Mouse (Mus musculus) layer of hippocampus, adult 18-20 months (tissue): ENCODE measurements around the gene Olfr734. TPM values are rescaled to one million over a fixed set of nuclear protein-coding genes. Genes with fewer than 3 reads are reported as not detected.

Source experiments
- DNase-seq, 2 experiments: peaks; one replicate each; pipeline ENCODE4 v3.0.0; 2022; ENCODE audit warnings: low spot score in 2 of 2
- long read RNA-seq: library from polyadenylated mRNA; stranded (forward); transcript quantifications from one replicate; pipeline ENCODE4 v2.0.0, GENCODE M21; 2021
- total RNA-seq, 2 experiments: library from RNA; stranded (reverse); gene quantifications; 2 replicates each; pipeline ENCODE4 v1.2.3; 2021

Olfr734 gene
- total RNA-seq = not detected
- long read RNA-seq = 0 reads

GRCm38 (mm10) chr14:50326661-50327060, at the start of gene Olfr734:
Gene Olfr734, minus strand, starts transcription at chr14:50326761.
- no peak for DNase-seq

GRCm38 (mm10) chr14:50363561-50363960, 37.0 kb upstream of the Olfr734 start:
- DNase-seq = no peak

- DNase-seq = no peak
Measured at GRCm38 (mm10) chr14:50360480-50360879, 33.9 kb upstream of the Olfr734 start.

- no peak for DNase-seq
Measured at GRCm38 (mm10) chr14:50357593-50357992, 31.0 kb upstream of the Olfr734 start, which contains the start of gene Tlr11. Gene Tlr11, plus strand, starts transcription at chr14:50357914.

GRCm38 (mm10) chr14:50356725-50357124, 30.2 kb upstream of the Olfr734 start:
- DNase-seq = no peak

GRCm38 (mm10) chr14:50352438-50352837, 25.9 kb upstream of the Olfr734 start:
- DNase-seq = no peak

GRCm38 (mm10) chr14:50348796-50349195, 22.2 kb upstream of the Olfr734 start, which contains the start of gene Olfr735:
Gene Olfr735, minus strand, starts transcription at chr14:50348872.
- no peak for DNase-seq

GRCm38 (mm10) chr14:50301422-50301821, 25.1 kb downstream of the Olfr734 start, which contains the start of gene Olfr733:
Gene Olfr733, minus strand, starts transcription at chr14:50301522.
- no peak for DNase-seq

GRCm38 (mm10) chr14:50284106-50284505, 42.5 kb downstream of the Olfr734 start, which contains the start of gene Olfr732:
Gene Olfr732, minus strand, starts transcription at chr14:50284206.
- DNase-seq = no peak

Other genes starting within 250 kb of the Olfr734 start
- not detected for gene Olfr726, start 235.8 kb downstream of the Olfr734 start, total RNA-seq
- not detected for gene Olfr727, start 203.6 kb downstream of the Olfr734 start, total RNA-seq
- not detected for gene Olfr728, start 184.1 kb downstream of the Olfr734 start, total RNA-seq
- not detected for gene Olfr729, start 173.9 kb downstream of the Olfr734 start, total RNA-seq
- not detected for gene Olfr730, start 138.6 kb downstream of the Olfr734 start, total RNA-seq
- gene Olfr731, start 84.9 kb downstream of the Olfr734 start, total RNA-seq = not detected
- gene Olfr732, start 42.6 kb downstream of the Olfr734 start, total RNA-seq = not detected
- gene Olfr733, start 25.2 kb downstream of the Olfr734 start, total RNA-seq = not detected
- not detected for gene Olfr735, start 22.1 kb upstream of the Olfr734 start, total RNA-seq
- gene Tlr11, start 31.2 kb upstream of the Olfr734 start, total RNA-seq = not detected
- gene Olfr736, start 54.4 kb upstream of the Olfr734 start, total RNA-seq = not detected
- gene Olfr738, start 80.8 kb upstream of the Olfr734 start, total RNA-seq = not detected
- gene Olfr739, start 91.9 kb upstream of the Olfr734 start, total RNA-seq = not detected
- not detected for gene Olfr740, start 118.8 kb upstream of the Olfr734 start, total RNA-seq
- not detected for gene Olfr741, start 146.0 kb upstream of the Olfr734 start, total RNA-seq
- not detected for gene Olfr742, start 176.8 kb upstream of the Olfr734 start, total RNA-seq
- not detected for gene Olfr743, start 195.1 kb upstream of the Olfr734 start, total RNA-seq